Mouse (Mus musculus) hindbrain, embryonic 11.5 days (tissue): Measurements from ENCODE around the gene Ptchd1. TPM values are rescaled to one million over a fixed set of nuclear protein-coding genes. Genes with fewer than 3 reads are reported as not detected.
A peak's percentile ranks its signal among the peaks of the same experiment; 100 is the strongest.

Source experiments
- ATAC-seq: fragments of 200-750 bp; cut with Nextera tagmentation; 2 replicates; pipeline ENCODE4 v1.8.0; 2017; ENCODE audit warnings: mild to moderate bottlenecking, moderate TSS enrichment, moderate library complexity; ENCODE audit not compliant: low FRiP score
- DNase-seq: peaks from one replicate; pipeline ENCODE4 v3.0.0-alpha.2; 2015; ENCODE audit warnings: low spot score
- H3K27ac ChIP-seq: fragments of 300-500 bp; sonication (generic); 2 replicates; pipeline ENCODE4 v1.5.1; 2014; ENCODE audit warnings: mild to moderate bottlenecking, low read depth, low read length
- H3K27me3 ChIP-seq: fragments of 300-500 bp; sonication (generic); 2 replicates; pipeline ENCODE4 v1.6.1; 2014; ENCODE audit warnings: mild to moderate bottlenecking, low read length, moderate library complexity, mixed read lengths; ENCODE audit not compliant: control insufficient read depth, insufficient read depth
- H3K36me3 ChIP-seq: fragments of 300-500 bp; sonication (generic); 2 replicates; pipeline ENCODE4 v1.6.1; 2014; ENCODE audit warnings: mild to moderate bottlenecking, low read length, moderate library complexity, mixed read lengths; ENCODE audit not compliant: control insufficient read depth, insufficient read depth
- H3K4me1 ChIP-seq: fragments of 300-500 bp; sonication (generic); replicated peaks from 2 replicates; pipeline ENCODE4 v1.6.1; 2014; ENCODE audit warnings: low read length, mixed read lengths; ENCODE audit not compliant: control insufficient read depth, insufficient read depth
- H3K4me2 ChIP-seq: fragments of 300-500 bp; sonication (generic); replicated peaks from 2 replicates; pipeline ENCODE4 v1.6.1; 2014; ENCODE audit warnings: mild to moderate bottlenecking, low read depth, low read length
- H3K4me3 ChIP-seq: fragments of 300-500 bp; sonication (generic); 2 replicates; pipeline ENCODE4 v1.5.1; 2014; ENCODE audit warnings: low read depth, low read length
- H3K9ac ChIP-seq: fragments of 300-500 bp; sonication (generic); 2 replicates; pipeline ENCODE4 v1.6.1; 2014; ENCODE audit warnings: low read depth, low read length
- H3K9me3 ChIP-seq: fragments of 300-500 bp; sonication (generic); 2 replicates; pipeline ENCODE4 v1.6.1; 2016; ENCODE audit warnings: low read length; ENCODE audit not compliant: control insufficient read depth
- WGBS: fragments of 180-500 bp; shearing (Covaris S2); extraction: QIAGEN DNeasy Blood & Tissue Kit; methylation state at CpG from one replicate; pipeline ENCODE4 v1.1.7; 2014; 5-methylcytosine and 5-hydroxymethylcytosine counted together
- polyA plus RNA-seq: library from polyadenylated mRNA; unstranded; fragments of >200 nt; fragmentation: Nextera tagmentation; extraction: Ambion mirVana; gene quantifications from 2 replicates; pipeline ENCODE4 v1.2.1, GENCODE M21; 2014

Ptchd1 gene
- polyA plus RNA-seq, 1 experiment from 2014 or later: 1.6 TPM

- DNase-seq (peak; percentile 15), ATAC-seq (peak; percentile 34)
- Histone ChIP-seq H3K9ac (no peak overlapping the region), H3K4me1 (no peaks in the 10 kb centered on the region), H3K4me2 (peak overlapping the region; percentile 85), H3K9me3 (no peaks in the 10 kb centered on the region), H3K36me3 (no peaks in the 10 kb centered on the region), H3K27me3 (peaks cover 20% of the 10 kb centered on the region), H3K27ac (no peak overlapping the region), H3K4me3 (peak overlapping the region; percentile 49)
- WGBS: 18% methylated on average over 24 of the region's 24 CpGs
These were observed 1.1 kb downstream of the Ptchd1 start for GRCm38 (mm10) chrX:155622527-155622926.

GRCm38 (mm10) chrX:155601196-155601595 lies 22.4 kb downstream of the Ptchd1 start:
- no peaks in the 10 kb centered on the region for H3K27me3 ChIP-seq
- no peak overlapping the region for H3K27ac ChIP-seq
- 79% methylated on average over 2 of the region's 2 CpGs for WGBS
- H3K4me2 ChIP-seq: no peak overlapping the region
- H3K36me3 ChIP-seq: no peaks in the 10 kb centered on the region
- H3K4me1 ChIP-seq: no peaks in the 10 kb centered on the region
- no peak overlapping the region for H3K4me3 ChIP-seq
- no peaks in the 10 kb centered on the region for H3K9me3 ChIP-seq
- ATAC-seq (no peak), DNase-seq (no peak)
- no peak overlapping the region for H3K9ac ChIP-seq

- Histone ChIP-seq H3K4me2 (no peak overlapping the region), H3K4me3 (no peak overlapping the region), H3K9me3 (no peaks in the 10 kb centered on the region), H3K27ac (no peak overlapping the region), H3K9ac (no peak overlapping the region), H3K27me3 (no peaks in the 10 kb centered on the region), H3K36me3 (no peaks in the 10 kb centered on the region), H3K4me1 (no peaks in the 10 kb centered on the region)
- no peak for DNase-seq
- no peak for ATAC-seq
These were observed 27.2 kb downstream of the Ptchd1 start for GRCm38 (mm10) chrX:155596390-155596789.

DNA sequence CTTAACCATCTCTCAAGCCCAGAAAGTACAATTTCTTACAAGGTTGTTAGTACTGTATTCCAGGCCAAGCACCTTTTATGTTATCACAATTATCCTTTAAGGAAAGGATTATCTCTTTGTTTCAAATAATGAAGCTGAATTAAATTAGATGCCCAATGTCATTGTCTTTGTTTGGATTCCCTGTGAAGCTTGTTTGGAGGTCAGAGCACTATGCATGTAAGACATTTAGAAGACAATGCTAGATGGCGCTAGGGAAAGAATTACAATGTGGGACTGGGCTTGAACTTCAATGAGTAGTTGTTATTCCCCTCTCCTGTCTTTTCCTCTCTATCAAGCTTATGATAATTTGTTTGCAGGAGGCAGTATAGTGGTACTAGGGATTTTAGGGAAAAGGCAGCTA lies 28.9 kb downstream of the Ptchd1 start:
- no peak overlapping the region for H3K9ac ChIP-seq
- no peaks in the 10 kb centered on the region for H3K4me1 ChIP-seq
- H3K27me3 ChIP-seq: no peaks in the 10 kb centered on the region
- no peak for ATAC-seq
- no peak overlapping the region for H3K4me2 ChIP-seq
- no peak for DNase-seq
- WGBS: 36% methylated on average over 1 of the region's 1 CpGs
- no peaks in the 10 kb centered on the region for H3K9me3 ChIP-seq
- no peaks in the 10 kb centered on the region for H3K36me3 ChIP-seq
- no peak overlapping the region for H3K27ac ChIP-seq
- no peak overlapping the region for H3K4me3 ChIP-seq

GRCm38 (mm10) chrX:155592467-155592866 lies 31.1 kb downstream of the Ptchd1 start:
- Histone ChIP-seq H3K4me1 (no peaks in the 10 kb centered on the region), H3K27ac (no peak overlapping the region), H3K9ac (no peak overlapping the region), H3K4me2 (no peak overlapping the region), H3K9me3 (no peaks in the 10 kb centered on the region), H3K4me3 (no peak overlapping the region), H3K27me3 (no peaks in the 10 kb centered on the region), H3K36me3 (no peaks in the 10 kb centered on the region)
- DNase-seq (no peak), ATAC-seq (no peak)
- WGBS: 81% methylated on average over 2 of the region's 2 CpGs

DNA sequence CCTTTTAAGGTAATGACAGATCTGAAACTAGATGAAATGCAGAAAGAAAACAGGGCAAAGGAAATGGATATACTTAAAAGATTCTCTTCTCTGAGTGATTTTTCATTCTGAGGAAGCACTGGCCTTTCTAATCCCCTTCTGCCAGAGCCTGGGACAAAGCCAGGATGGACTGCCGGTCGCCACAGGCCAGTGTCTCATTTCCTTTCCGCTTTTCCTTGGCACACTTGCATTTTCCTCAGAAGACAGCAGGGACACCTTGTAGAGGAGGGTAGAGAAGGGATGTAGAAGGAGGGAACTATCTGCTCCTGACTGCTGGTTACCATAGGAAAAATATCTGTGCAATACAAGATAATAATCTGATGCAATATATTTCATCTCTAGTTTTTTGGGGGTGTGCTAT lies 32.1 kb downstream of the Ptchd1 start:
- ATAC-seq: no peak
- Histone ChIP-seq H3K27me3 (no peaks in the 10 kb centered on the region), H3K4me1 (no peaks in the 10 kb centered on the region), H3K4me2 (no peak overlapping the region), H3K27ac (no peak overlapping the region), H3K36me3 (no peaks in the 10 kb centered on the region), H3K4me3 (no peak overlapping the region), H3K9ac (no peak overlapping the region), H3K9me3 (no peaks in the 10 kb centered on the region)
- DNase-seq: no peak
- 92% methylated on average over 3 of the region's 3 CpGs for WGBS

DNA sequence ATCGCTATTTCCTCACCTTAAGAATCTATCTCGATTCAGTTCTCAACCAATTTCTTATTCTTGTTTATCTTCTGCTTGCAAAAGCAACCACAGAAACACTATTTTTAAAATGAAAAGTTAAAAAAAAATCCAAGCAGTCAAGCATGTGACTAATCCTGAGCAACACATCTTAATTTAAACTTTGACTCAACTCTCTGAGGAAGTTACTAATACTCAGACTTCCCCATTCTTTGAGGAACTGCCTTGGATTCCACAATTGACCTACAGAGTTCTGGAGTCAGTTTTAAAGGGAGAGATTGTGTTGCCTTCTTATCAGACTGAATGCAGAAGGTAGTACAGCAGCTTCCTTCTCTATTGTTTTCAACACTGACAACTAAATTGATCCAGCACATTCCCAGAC lies 39.0 kb downstream of the Ptchd1 start:
- no peak overlapping the region for H3K4me3 ChIP-seq
- no peaks in the 10 kb centered on the region for H3K36me3 ChIP-seq
- ATAC-seq (no peak), DNase-seq (no peak)
- H3K27me3 ChIP-seq: no peaks in the 10 kb centered on the region
- H3K9me3 ChIP-seq: no peaks in the 10 kb centered on the region
- H3K4me1 ChIP-seq: no peaks in the 10 kb centered on the region
- no peak overlapping the region for H3K27ac ChIP-seq
- H3K4me2 ChIP-seq: no peak overlapping the region
- 84% methylated on average over 2 of the region's 2 CpGs for WGBS
- no peak overlapping the region for H3K9ac ChIP-seq

- H3K36me3 ChIP-seq: no peaks in the 10 kb centered on the region
- no peaks in the 10 kb centered on the region for H3K9me3 ChIP-seq
- ATAC-seq: no peak
- H3K9ac ChIP-seq: no peak overlapping the region
- no peak overlapping the region for H3K27ac ChIP-seq
- H3K4me1 ChIP-seq: no peaks in the 10 kb centered on the region
- no peak for DNase-seq
- H3K4me3 ChIP-seq: no peak overlapping the region
- H3K4me2 ChIP-seq: no peak overlapping the region
- H3K27me3 ChIP-seq: no peaks in the 10 kb centered on the region
These were observed 43.8 kb downstream of the Ptchd1 start for GRCm38 (mm10) chrX:155579791-155580190.

DNA sequence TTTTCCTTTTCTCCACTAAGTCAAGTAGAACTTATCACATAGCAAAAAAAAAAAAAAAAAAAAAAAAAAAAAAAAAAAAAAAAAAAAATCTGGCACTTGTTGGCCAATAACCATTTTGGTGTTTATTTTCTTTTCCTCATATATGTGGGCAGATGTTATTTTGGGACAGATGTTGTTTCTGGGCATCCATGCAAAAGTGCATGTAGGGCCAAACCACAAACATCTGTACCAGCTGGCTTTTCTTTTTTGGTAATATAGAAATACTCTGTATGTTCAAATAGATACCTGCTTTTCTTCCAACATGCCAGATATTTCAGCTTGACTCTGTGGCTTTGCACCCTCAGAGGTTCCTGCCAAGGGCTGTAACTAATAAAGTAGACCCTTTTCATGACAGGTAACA lies 51.2 kb downstream of the Ptchd1 start:
- ATAC-seq: no peak
- Histone ChIP-seq H3K27ac (no peak overlapping the region), H3K36me3 (no peaks in the 10 kb centered on the region), H3K4me3 (no peak overlapping the region), H3K9me3 (no peaks in the 10 kb centered on the region), H3K9ac (no peak overlapping the region), H3K4me1 (no peaks in the 10 kb centered on the region), H3K4me2 (no peak overlapping the region), H3K27me3 (no peaks in the 10 kb centered on the region)
- no peak for DNase-seq
